Mouse (Mus musculus) midbrain, embryonic 14.5 days (tissue): ENCODE results near the gene Erg. TPM values are rescaled to one million over a fixed set of nuclear protein-coding genes. Genes with fewer than 3 reads are reported as not detected.

Experiments used
- ATAC-seq: fragments of 200-750 bp; cut with Nextera tagmentation; 2 replicates; pipeline ENCODE4 v1.8.0; 2017; ENCODE audit warnings: moderate number of reproducible peaks, moderate library complexity; ENCODE audit not compliant: low FRiP score, low TSS enrichment
- DNase-seq: peaks from one replicate; pipeline ENCODE4 v3.0.0-alpha.2; 2015
- H3K27ac ChIP-seq: fragments of 300-500 bp; sonication (generic); replicated peaks from 2 replicates; pipeline ENCODE4 v1.5.1; 2014; ENCODE audit warnings: mild to moderate bottlenecking, low read depth, low read length, moderate library complexity
- H3K27me3 ChIP-seq: fragments of 300-500 bp; sonication (generic); 2 replicates; pipeline ENCODE4 v1.6.1; 2014; ENCODE audit warnings: low read length, control low read depth, mixed read lengths; ENCODE audit not compliant: control insufficient read depth, insufficient read depth
- H3K36me3 ChIP-seq: fragments of 300-500 bp; sonication (generic); 2 replicates; pipeline ENCODE4 v1.6.1; 2014; ENCODE audit warnings: low read length, control low read depth; ENCODE audit not compliant: control insufficient read depth, insufficient read depth
- H3K4me1 ChIP-seq: fragments of 300-500 bp; sonication (generic); 2 replicates; pipeline ENCODE4 v1.6.1; 2014; ENCODE audit warnings: mild to moderate bottlenecking, antibody characterized with exemption, low read length, control low read depth; ENCODE audit not compliant: control insufficient read depth, insufficient read depth
- H3K4me2 ChIP-seq: fragments of 300-500 bp; sonication (generic); 2 replicates; pipeline ENCODE4 v1.6.1; 2014; ENCODE audit warnings: mild to moderate bottlenecking, low read length, moderate library complexity
- H3K4me3 ChIP-seq: fragments of 300-500 bp; sonication (generic); replicated peaks from 2 replicates; pipeline ENCODE4 v1.5.1; 2014; ENCODE audit warnings: low read depth, low read length
- H3K9ac ChIP-seq: fragments of 300-500 bp; sonication (generic); replicated peaks from 2 replicates; pipeline ENCODE4 v1.6.1; 2014; ENCODE audit warnings: mild to moderate bottlenecking, low read length, moderate library complexity
- H3K9me3 ChIP-seq: fragments of 300-500 bp; sonication (generic); 2 replicates; pipeline ENCODE4 v1.6.1; 2016; ENCODE audit warnings: low read length, control low read depth, mixed read lengths; ENCODE audit not compliant: control insufficient read depth
- WGBS: fragments of 180-500 bp; shearing (Covaris S2); extraction: QIAGEN DNeasy Blood & Tissue Kit; methylation state at CpG from one replicate; pipeline ENCODE4 v1.1.7; 2014; 5-methylcytosine and 5-hydroxymethylcytosine counted together
- polyA plus RNA-seq: library from polyadenylated mRNA; unstranded; fragments of >200 nt; fragmentation: Nextera tagmentation; extraction: Ambion mirVana; gene quantifications from 2 replicates; pipeline ENCODE4 v1.2.1, GENCODE M21; 2014

The Erg gene
- polyA plus RNA-seq, 1 experiment from 2014 or later: 1.3 TPM

DNA sequence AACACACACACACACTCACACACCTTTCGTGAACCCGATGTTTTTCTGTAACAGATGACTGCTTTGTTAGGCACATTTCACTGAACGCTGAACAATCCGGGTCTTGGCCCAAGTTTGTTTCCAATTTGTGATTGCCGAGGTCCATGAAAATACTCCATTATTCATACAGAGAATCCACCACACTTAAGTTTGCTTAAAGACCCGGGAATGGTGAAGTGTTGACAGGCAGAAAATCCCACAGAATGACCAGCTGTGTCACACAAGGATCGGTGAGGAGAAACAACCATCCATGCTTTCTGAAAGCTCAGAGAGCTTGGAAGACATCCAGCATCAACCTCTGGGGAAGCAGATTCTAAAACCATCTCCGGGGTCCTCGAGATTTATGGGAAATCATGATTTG lies 171.0 kb downstream of the Erg start:
- 69% methylated on average over 9 of the region's 9 CpGs for WGBS
- Histone ChIP-seq H3K27ac (no peak overlapping the region), H3K27me3 (no peaks in the 10 kb centered on the region), H3K9me3 (no peaks in the 10 kb centered on the region), H3K9ac (no peak overlapping the region), H3K4me2 (no peak overlapping the region), H3K36me3 (no peaks in the 10 kb centered on the region), H3K4me3 (no peak overlapping the region), H3K4me1 (no peaks in the 10 kb centered on the region)
- DNase-seq (no peak), ATAC-seq (no peak)

- ATAC-seq (no peak), DNase-seq (no peak)
- no peak overlapping the region for H3K27ac ChIP-seq
- H3K9me3 ChIP-seq: no peaks in the 10 kb centered on the region
- no peaks in the 10 kb centered on the region for H3K4me1 ChIP-seq
- no peak overlapping the region for H3K4me2 ChIP-seq
- H3K36me3 ChIP-seq: no peaks in the 10 kb centered on the region
- no peaks in the 10 kb centered on the region for H3K27me3 ChIP-seq
- 73% methylated on average over 3 of the region's 3 CpGs for WGBS
- H3K9ac ChIP-seq: no peak overlapping the region
- H3K4me3 ChIP-seq: no peak overlapping the region
Measured at GRCm38 (mm10) chr16:95413401-95413959, 172.9 kb downstream of the Erg start.

DNA sequence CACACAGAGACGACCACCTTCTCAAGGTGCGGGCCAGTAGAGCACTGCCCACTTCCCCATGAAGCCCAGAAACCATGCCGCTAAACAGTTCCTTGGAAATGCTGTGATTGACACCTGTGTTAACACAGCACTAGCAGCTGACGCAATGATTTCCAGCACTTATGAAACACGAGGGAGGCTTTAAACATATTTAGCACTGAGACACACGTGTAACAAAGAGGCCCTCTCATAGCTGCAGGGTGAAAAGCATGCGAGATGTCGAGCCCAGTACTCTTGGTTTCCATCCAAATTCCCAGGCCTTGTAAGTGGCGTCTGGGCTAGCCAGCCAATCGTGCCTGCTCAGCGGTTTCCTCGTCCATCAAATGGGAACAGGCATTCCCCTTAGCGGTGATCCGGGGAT lies 178.3 kb downstream of the Erg start:
- 75% methylated on average over 14 of the region's 14 CpGs for WGBS
- no peak for ATAC-seq
- no peak for DNase-seq
- Histone ChIP-seq H3K4me3 (no peak overlapping the region), H3K9me3 (no peaks in the 10 kb centered on the region), H3K27me3 (no peaks in the 10 kb centered on the region), H3K36me3 (no peaks in the 10 kb centered on the region), H3K4me2 (no peak overlapping the region), H3K27ac (no peak overlapping the region), H3K4me1 (no peaks in the 10 kb centered on the region), H3K9ac (no peak overlapping the region)

GRCm38 (mm10) chr16:95405496-95405895 lies 180.9 kb downstream of the Erg start:
- no peak for DNase-seq
- WGBS: 93% methylated on average over 3 of the region's 3 CpGs
- H3K27ac ChIP-seq: no peak overlapping the region

DNA sequence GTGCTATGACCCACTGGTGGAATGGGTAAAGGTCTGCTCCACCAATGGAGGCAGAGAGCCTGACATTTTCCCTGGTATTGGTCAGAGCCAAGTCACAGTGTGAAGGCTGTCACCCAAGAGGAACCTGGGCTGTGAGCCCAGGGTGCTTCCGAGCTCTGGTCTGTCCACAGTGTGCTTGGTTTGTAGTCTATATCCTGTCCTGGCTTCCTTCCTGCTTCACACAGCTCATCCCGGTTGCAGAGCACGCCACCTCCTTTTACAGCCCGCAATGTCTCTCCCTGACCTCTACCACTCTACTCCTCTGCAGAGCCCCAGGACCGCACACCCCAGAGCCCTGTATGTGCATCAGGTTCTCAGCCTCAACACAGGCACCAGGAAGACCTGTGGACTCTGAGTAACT lies 182.9 kb downstream of the Erg start:
- 95% methylated on average over 5 of the region's 5 CpGs for WGBS
- Histone ChIP-seq H3K4me1 (no peaks in the 10 kb centered on the region), H3K27me3 (no peaks in the 10 kb centered on the region), H3K9me3 (no peaks in the 10 kb centered on the region), H3K4me2 (no peak overlapping the region), H3K27ac (no peak overlapping the region), H3K9ac (no peak overlapping the region), H3K4me3 (no peak overlapping the region), H3K36me3 (no peaks in the 10 kb centered on the region)
- no peak for ATAC-seq
- DNase-seq: no peak

More at GRCm38 (mm10) chr16:95405496-95405895, 180.9 kb downstream of the Erg start:
- Histone ChIP-seq H3K27me3 (no peaks in the 10 kb centered on the region), H3K9me3 (no peaks in the 10 kb centered on the region), H3K36me3 (no peaks in the 10 kb centered on the region), H3K4me1 (no peaks in the 10 kb centered on the region), H3K9ac (no peak overlapping the region), H3K4me3 (no peak overlapping the region), H3K4me2 (no peak overlapping the region)
- no peak for ATAC-seq

- H3K9me3 ChIP-seq: no peaks in the 10 kb centered on the region
- no peaks in the 10 kb centered on the region for H3K36me3 ChIP-seq
- H3K4me3 ChIP-seq: no peak overlapping the region
- no peaks in the 10 kb centered on the region for H3K4me1 ChIP-seq
- H3K4me2 ChIP-seq: no peak overlapping the region
- 87% methylated on average over 9 of the region's 9 CpGs for WGBS
- ATAC-seq (no peak), DNase-seq (no peak)
- H3K27me3 ChIP-seq: no peaks in the 10 kb centered on the region
- H3K27ac ChIP-seq: no peak overlapping the region
- H3K9ac ChIP-seq: no peak overlapping the region
Measured at GRCm38 (mm10) chr16:95401869-95402268, 184.5 kb downstream of the Erg start.

DNA sequence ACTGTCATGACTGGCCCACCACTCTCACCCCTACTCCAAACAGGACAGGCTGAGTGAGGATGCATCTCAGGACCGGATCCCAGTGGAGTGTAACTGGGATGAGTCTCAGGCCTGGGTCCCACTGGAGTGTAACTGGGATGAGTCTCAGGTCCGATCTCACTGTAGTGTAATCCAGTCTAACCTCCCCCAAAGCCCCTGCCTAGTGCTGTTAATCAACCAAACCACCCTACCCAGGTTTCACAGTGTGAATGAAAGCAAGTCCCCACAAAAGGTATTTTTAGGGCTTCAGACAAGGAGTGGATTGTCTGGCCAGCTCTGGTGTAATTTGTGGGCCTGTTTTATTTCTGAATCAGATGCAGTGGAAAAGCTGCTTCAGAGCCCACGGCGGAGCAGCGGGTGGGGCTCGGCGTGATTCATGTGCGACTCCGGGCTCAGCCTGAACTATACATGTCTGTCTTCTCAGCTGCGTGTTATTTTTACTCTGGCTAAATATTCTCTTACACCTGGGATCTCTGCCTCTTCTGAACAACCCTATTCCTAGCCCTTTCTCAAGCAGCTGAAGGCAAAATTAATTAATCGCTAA lies 187.5 kb downstream of the Erg start:
- no peaks in the 10 kb centered on the region for H3K27me3 ChIP-seq

DNA sequence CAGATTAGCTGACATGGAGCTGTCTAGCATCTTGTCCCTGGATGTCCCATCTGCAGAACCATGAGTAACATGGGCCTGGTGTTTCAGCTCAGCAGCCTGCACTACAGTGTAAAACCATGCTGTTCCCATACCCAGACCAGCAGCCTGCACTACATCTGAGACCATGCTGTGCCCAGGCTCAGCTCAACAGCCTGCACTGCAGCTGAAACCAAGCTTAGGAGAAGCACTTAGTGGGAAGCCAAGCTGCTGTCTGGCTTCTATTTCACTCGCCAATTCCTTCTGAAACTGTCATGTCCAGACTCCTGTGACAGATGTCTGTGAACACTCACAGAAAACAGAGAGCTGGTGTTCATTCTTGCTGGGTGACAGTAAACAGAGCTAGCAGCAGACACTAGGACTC lies 195.6 kb downstream of the Erg start:
- Histone ChIP-seq H3K9me3 (no peaks in the 10 kb centered on the region), H3K27ac (no peak overlapping the region), H3K4me3 (no peak overlapping the region), H3K4me2 (no peak overlapping the region), H3K36me3 (no peaks in the 10 kb centered on the region), H3K9ac (no peak overlapping the region), H3K4me1 (no peaks in the 10 kb centered on the region), H3K27me3 (no peaks in the 10 kb centered on the region)
- ATAC-seq: no peak
- no peak for DNase-seq
- WGBS: 76% methylated on average over 1 of the region's 1 CpGs

More for the DNA sequence above, 187.5 kb downstream of the Erg start:
- Histone ChIP-seq H3K9me3 (no peaks in the 10 kb centered on the region), H3K27ac (no peak overlapping the region; the same call in 1 of the 2 replicates), H3K4me1 (no peaks in the 10 kb centered on the region), H3K36me3 (no peaks in the 10 kb centered on the region), H3K9ac (no peak overlapping the region), H3K4me2 (no peak overlapping the region), H3K4me3 (no peak overlapping the region)
- ATAC-seq (no peak), DNase-seq (no peak)
- 79% methylated on average over 11 of the region's 11 CpGs for WGBS

- Histone ChIP-seq H3K9me3 (no peaks in the 10 kb centered on the region), H3K4me1 (no peaks in the 10 kb centered on the region), H3K27ac (no peak overlapping the region), H3K4me3 (no peak overlapping the region), H3K27me3 (no peaks in the 10 kb centered on the region), H3K9ac (no peak overlapping the region), H3K4me2 (no peak overlapping the region), H3K36me3 (no peaks in the 10 kb centered on the region)
- ATAC-seq (no peak), DNase-seq (no peak)
- 87% methylated on average over 4 of the region's 4 CpGs for WGBS
Measured at GRCm38 (mm10) chr16:95388811-95389529, 197.4 kb downstream of the Erg start.
